Mouse (Mus musculus) kidney, postnatal 4 days (tissue): Measurements from ENCODE around the gene Grrp1.
A peak's percentile ranks its signal among the peaks of the same experiment; 100 is the strongest.
"Not testable (repeated sequence)": the region's sequence is repeated elsewhere in the genome, so short reads cannot be mapped to it uniquely, and the experiment has no call there.

ENCODE experiments used
- DNase-seq, 2 experiments: peaks; one replicate each; pipeline ENCODE4 v3.0.0; 2021; ENCODE audit warnings: mixed read lengths in 2 of 2

The Grrp1 gene

GRCm38 (mm10) chr4:134253722-134254324, at the start of gene Grrp1:
TSS of gene Grrp1 (minus strand) at chr4:134254106.
- peak; percentile 49 to 64 for DNase-seq

- no peak for DNase-seq
These were observed 48.2 kb upstream of the Grrp1 start for GRCm38 (mm10) chr4:134302084-134302483.

- DNase-seq: no peak
These were observed 46.4 kb upstream of the Grrp1 start for GRCm38 (mm10) chr4:134300316-134300715.

DNA sequence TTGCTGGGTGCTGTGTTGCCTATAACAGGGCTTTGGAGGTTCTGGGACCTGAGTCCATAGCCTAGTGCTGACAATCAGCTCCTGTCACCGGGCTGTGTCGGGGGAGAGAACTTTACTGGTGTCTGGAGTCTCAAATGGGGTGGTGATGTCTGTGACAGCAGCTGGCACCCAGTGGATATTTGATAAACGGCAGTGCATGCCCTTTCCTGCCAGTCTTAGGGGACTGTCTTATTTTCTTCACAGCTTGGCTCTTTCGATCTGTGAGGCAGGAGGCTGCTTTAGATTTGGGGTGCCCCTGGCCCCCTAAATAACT, 45.5 kb upstream of the Grrp1 start:
- DNase-seq: no peak

DNA sequence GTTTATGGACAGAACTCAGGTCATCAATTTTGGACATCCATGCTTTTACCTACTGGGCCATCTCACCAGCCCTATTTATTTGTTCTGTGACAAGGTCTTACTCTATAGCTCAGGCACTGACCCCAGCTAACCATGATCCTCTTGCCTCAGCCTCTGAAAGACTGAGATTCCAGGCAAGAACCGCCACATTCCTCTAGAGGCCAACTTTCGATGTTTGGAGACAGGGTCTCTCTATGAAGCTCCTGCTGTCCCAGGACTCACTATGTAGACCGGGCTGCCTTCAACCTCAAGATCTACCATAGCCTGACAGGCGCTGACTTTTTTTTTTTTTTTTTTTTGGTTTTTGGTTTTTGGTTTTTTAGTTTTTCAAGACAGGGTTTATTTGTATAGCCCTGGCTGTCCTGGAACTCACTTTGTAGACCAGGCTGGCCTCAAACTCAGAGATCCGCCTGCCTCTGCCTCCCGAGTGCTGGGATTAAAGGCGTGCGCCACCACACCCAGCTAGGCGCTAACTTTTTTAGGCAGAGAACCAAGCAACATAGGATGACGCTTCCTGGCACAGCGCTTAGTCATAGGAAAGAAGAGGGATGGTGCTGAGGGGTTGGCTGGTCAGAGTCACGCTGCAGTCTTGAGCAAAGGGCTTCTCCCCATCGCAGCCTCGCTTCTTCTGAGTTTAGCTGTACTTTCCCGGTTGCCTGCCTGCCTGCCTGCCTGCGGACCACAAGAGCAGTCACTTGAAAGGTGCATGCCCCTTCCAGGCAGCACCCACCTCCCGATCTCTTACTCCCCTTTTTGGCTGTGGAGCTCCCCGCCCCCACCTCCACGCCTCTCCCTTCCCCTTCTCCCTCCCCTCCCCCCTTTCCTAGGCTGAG, 45.0 kb upstream of the Grrp1 start:
- DNase-seq: no peak

- no peak for DNase-seq
These were observed 43.5 kb upstream of the Grrp1 start for GRCm38 (mm10) chr4:134297369-134297768.

GRCm38 (mm10) chr4:134296523-134296922, 42.6 kb upstream of the Grrp1 start:
- no peak for DNase-seq

DNA sequence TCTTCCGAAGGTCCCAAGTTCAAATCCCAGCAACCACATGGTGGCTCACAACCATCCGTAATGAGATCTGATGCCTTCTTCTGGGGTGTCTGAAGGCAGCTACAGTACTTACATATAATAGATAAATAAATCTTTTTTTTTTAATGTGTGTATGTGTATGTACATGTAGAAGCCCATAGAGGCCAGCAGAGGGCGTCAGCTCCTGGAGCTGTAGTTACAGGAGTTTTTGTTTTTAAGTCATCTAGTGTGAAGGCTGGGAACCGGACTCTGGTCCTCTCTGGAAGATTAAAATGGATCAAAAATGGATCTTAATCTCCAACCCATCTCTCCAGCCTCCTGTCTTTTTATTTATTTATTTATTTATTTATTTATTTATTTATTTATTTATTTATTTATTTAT, 42.2 kb upstream of the Grrp1 start:
- not testable (repeated sequence) for DNase-seq

GRCm38 (mm10) chr4:134293692-134294163, 39.8 kb upstream of the Grrp1 start:
- DNase-seq: no peak

- no peak for DNase-seq
These were observed 39.3 kb upstream of the Grrp1 start for GRCm38 (mm10) chr4:134293061-134293691.

- DNase-seq: peak; percentile 86 to 87
These were observed 38.2 kb upstream of the Grrp1 start for GRCm38 (mm10) chr4:134292067-134292466.

DNA sequence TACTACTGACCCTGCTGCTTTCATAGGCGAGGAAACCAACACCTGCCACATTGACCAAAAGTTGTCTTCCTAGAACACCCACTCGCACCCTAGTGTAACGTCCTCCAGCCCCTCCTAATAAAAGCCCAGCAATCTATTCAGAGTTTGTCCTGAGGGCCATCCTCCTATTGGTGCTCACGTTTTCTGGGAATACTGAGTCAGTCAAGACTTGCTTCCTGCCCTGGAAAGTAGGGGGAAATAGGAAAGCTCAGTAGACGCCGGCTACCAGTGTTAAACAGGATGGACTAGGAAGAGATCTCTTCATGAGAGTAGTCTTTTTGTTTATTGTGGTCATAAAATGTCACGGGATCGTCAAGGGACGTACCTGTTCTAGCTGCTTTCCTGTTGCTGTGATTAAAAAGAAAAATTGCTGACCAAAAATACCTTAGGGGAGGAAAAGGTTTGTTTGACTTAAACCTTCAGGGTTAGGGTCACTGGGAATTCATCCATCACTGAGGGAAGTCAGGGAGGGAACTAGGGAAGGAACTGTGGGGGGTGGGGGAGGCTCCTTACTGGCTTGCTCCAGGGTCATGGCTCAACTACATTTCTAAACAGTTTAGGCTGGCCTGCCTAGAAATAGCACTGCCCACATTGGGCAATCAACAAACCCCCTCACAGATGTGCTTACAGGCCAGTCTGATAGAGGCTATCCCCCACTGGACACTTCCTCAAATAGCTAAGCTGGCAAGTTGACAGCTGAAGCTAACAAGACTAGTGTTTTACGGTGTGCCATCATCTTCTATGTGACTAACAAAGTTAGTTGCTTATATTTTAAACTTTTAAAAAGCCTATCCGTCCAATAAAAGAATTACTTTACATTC, 34.7 kb upstream of the Grrp1 start:
- peak in 1 of 2 experiments; percentile 45 for DNase-seq

DNA sequence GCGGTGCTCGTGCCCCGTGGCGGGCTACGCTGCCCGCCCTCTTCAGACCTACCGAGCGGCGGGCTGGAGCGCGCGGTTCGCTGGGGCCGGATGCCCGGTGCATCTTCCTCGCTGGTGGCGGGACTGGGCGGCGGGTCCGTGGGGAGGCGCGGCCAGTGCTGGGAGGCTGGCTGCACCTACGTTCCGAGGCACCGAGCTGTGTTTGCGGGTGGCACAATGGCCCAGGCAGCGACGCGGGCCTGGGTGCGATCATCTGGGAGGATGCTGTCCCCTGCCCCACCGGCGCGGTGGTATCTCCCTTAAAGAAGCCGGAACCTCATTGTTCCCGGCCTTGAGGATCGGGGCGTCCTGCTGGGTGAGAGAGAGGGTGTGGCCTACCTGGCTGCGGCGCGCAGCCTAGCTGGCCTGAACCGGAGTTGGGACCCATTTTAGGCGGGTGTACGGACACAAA, 33.7 kb upstream of the Grrp1 start, which contains the start of gene Pdik1l:
TSS of gene Pdik1l (minus strand) at position 321 of the 451 bp plus-strand sequence.
- DNase-seq: peak; percentile 82 to 90

DNA sequence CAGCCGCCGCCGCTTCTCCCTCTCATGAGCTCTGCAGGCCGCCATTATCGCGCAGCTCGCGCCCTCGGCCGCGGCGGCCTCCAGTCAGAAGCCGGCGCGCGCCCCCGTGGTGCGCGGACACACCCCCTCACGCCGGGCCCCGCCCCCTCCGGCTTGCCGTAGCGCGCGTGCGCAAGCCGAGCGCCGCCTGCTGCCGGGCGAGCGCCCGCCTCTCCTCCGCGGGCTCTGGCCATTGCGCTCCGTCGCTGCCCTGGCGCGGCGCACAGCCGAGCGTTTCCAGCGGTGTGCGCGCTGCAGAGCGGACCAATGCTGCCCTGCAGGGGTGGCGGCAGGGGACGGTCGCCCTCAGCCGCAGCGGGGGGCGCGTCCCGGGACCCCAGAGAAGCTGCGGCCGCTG, 33.3 kb upstream of the Grrp1 start:
- DNase-seq: peak; percentile 97 to 98

GRCm38 (mm10) chr4:134286226-134287167, 32.6 kb upstream of the Grrp1 start:
- DNase-seq: peak; percentile 20 to 55

- DNase-seq: no peak
These were observed 31.0 kb upstream of the Grrp1 start for GRCm38 (mm10) chr4:134284942-134285341.

DNA sequence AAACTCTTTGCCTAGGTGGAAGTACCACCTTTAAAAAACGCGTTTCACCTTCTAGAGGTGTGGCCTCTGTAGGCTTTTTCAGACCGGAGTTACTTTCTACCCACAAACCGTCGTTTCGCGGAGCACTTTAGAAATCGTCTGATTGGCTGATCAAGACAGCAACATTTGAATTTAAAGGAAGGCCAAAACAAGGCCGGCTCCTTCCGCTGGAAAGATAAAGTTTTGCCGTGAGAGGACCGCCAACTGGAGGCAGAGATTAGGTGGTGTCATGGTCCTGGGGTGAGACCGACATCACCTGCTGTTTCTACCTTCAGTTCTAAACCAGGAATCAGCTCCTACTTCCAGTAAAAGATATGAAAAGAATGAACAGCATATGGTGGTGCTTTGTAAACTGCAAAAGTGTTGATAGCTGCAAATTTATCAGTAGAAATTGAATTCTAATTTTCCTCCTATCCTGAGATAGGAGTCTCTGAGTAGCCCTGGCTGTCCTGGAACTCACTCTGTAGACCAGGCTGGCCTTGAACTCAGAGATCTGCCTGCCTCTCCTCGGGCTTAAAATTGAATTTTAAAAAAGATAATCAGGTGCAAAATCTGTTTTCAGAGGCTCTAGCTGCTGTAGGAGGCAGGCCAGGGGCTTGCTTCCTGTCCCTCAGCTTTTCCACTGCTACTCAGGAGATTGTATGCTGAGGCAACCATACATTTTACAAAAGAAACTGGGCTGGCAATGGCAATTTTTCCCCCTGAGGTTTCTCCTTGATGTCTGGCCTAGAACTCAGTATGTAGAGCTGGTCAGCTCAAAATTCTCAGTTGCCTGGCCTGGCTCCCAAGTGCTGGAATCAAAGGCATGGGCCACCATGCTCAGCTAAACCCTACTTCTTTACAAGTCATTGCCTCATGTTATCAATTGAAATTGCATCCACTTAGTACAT, 19.8 kb upstream of the Grrp1 start:
- peak in 1 of 2 experiments; percentile 51 for DNase-seq

DNA sequence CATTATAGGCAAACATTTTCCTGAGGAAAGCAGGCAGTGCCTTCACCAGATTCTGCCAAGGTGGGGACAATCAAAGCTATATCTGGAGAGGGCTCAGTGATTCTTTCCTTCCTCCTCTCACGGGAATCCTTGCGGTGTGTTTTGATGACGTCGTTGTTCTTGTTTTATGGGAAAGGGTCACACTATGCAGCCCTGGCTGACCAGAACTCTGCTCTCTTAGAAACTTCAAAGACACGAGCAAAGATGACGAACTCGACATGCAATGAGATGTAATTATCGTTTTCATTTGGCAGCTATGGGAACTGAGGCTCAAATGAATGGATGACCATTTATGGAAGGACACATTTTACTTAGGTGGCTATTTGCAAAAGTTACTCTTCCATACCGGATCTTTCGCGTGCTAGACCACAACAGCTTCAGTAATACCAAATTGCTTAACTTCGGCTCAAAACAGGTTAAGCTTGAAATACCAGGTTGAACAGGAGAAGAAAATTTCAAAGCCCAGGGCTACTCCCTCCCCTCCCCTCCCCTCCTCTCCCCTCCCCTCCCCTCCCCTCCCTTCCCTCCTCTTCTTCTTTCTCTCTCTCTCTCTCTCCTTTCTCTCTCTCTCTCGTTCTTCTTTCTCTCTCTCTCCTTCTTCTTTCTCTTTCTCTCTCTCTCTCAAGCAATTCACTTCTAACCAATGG, 19.0 kb upstream of the Grrp1 start:
- no peak for DNase-seq

- DNase-seq: no peak
These were observed 18.1 kb upstream of the Grrp1 start for GRCm38 (mm10) chr4:134271979-134272378.

GRCm38 (mm10) chr4:134269622-134270021, 15.7 kb upstream of the Grrp1 start:
- DNase-seq: not testable (repeated sequence)
